Mouse (Mus musculus): ENCODE measurements at regions not wholly inside any gene's neighbourhood (a gene's known extent, or its start where the extent isn't known, plus 50 kb on each side); places are given as distances from the start of the nearest gene placed in this dataset.

DNA sequence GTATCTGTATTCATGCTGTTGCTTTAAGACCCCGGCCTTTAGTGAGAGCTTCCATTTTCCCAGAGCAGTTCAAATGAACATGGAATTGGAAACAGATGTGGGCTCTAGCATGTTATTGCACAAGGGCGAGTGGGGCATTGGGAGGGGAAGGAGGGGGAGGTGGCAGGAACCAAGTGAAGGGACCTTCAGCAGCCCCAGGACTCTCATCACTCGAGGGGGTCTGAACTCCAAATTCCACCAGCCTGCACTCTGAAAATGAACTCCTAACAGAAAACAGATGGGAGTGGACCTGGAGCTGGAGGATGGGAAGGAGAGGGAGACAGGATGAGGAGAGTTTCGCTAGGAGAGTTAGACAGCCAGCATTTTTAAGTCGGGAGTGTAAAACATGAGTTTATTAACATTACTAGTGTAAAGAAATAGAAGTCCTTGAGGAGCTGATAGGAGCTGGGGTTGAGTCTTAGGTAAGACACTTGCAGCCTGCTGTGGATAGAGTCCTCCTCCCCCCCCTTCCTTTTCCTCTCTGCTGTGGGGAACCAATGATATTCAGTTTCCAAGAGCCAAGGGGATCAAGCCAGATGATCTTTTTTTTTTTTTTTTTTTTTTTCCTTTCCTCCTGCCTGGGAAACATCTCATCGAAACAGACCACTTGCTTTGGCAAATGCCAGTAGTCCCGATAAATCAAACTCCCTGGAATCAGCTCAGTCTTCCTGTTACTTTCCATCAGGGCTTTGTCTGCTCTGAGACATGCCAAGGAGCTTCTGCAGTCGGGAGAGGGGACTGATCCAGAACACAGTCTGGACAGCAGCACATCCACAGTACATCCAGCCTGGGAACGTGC lies 351.0 kb downstream of the Ets1 start:
- TF ChIP-seq TCF12 (IDR thresholded peaks at IDR 0.05; ENCODE audit: insufficient read depth, poor library complexity, severe bottlenecking) (no peak), SRF (IDR thresholded peaks at IDR 0.05; ENCODE audit: control insufficient read depth, insufficient read length, low read depth) (no peak), POLR2A (IDR thresholded peaks at IDR 0.05; ENCODE audit: insufficient read length, low read depth) (no peak), CEBPB (IDR thresholded peaks at IDR 0.05; ENCODE audit: insufficient read depth, poor library complexity, severe bottlenecking) (no peak), USF1 (IDR thresholded peaks at IDR 0.05; ENCODE audit: low read depth) (no peak), REST (IDR thresholded peaks at IDR 0.05; ENCODE audit: insufficient read depth, insufficient read length) (no peak), E2F4 (IDR thresholded peaks at IDR 0.05; ENCODE audit: insufficient read depth) (no peak), MAX (IDR thresholded peaks at IDR 0.05; ENCODE audit: low read depth) (no peak), MYOG (IDR thresholded peaks at IDR 0.05; ENCODE audit: control insufficient read depth in 1 of 3, insufficient read depth in 1 of 3, insufficient read length in 2 of 3, low read depth in 2 of 3) (no peak)
